Mouse (Mus musculus) kidney, postnatal 0 days (tissue): ENCODE data around the gene Sik1. TPM values are rescaled to one million over a fixed set of nuclear protein-coding genes. Genes with fewer than 3 reads are reported as not detected.

Experiments used
- ATAC-seq: fragments of 200-750 bp; cut with Nextera tagmentation; replicated peaks from 2 replicates; pipeline ENCODE4 v1.8.0; 2017; ENCODE audit warnings: low read depth, moderate number of reproducible peaks, moderate TSS enrichment, moderate library complexity; ENCODE audit not compliant: low FRiP score
- DNase-seq: peaks from one replicate; pipeline ENCODE4 v3.0.0-alpha.2; 2016; ENCODE audit warnings: low spot score
- H3K27ac ChIP-seq: fragments of 300-500 bp; sonication (generic); 2 replicates; pipeline ENCODE4 v1.5.1; 2014; ENCODE audit warnings: mild to moderate bottlenecking
- H3K27me3 ChIP-seq: fragments of 300-500 bp; sonication (generic); 2 replicates; pipeline ENCODE4 v1.6.1; 2014; ENCODE audit warnings: low read length, mixed read lengths; ENCODE audit not compliant: insufficient read depth
- H3K36me3 ChIP-seq: fragments of 300-500 bp; sonication (generic); 2 replicates; pipeline ENCODE4 v1.6.1; 2014; ENCODE audit warnings: low read length, mixed read lengths; ENCODE audit not compliant: insufficient read depth
- H3K4me1 ChIP-seq: fragments of 300-500 bp; sonication (generic); replicated peaks from 2 replicates; pipeline ENCODE4 v1.6.1; 2014; ENCODE audit warnings: antibody characterized with exemption, low read length, mixed read lengths; ENCODE audit not compliant: insufficient read depth
- H3K4me2 ChIP-seq: fragments of 300-500 bp; sonication (generic); 2 replicates; pipeline ENCODE4 v1.6.1; 2014; ENCODE audit warnings: mild to moderate bottlenecking, low read length, moderate library complexity, mixed read lengths
- H3K4me3 ChIP-seq: fragments of 300-500 bp; sonication (generic); replicated peaks from 2 replicates; pipeline ENCODE4 v1.5.1; 2014; ENCODE audit warnings: low read depth, low read length
- H3K9ac ChIP-seq: fragments of 300-500 bp; sonication (generic); 2 replicates; pipeline ENCODE4 v1.6.1; 2014; ENCODE audit warnings: low read depth, low read length
- H3K9me3 ChIP-seq: fragments of 300-500 bp; sonication (generic); replicated peaks from 2 replicates; pipeline ENCODE4 v1.6.1; 2016; ENCODE audit warnings: low read length, inconsistent platforms, mixed read lengths
- CTCF ChIP-seq: IDR thresholded peaks from 2 replicates; pipeline ENCODE4 v1.5.1; 2016; ENCODE audit warnings: antibody characterized with exemption, low read depth, mild to moderate bottlenecking, moderate library complexity
- WGBS: fragments of 180-500 bp; shearing (Covaris S2); extraction: QIAGEN DNeasy Blood & Tissue Kit; methylation state at CpG from one replicate; pipeline ENCODE4 v1.1.7; 2014; 5-methylcytosine and 5-hydroxymethylcytosine counted together
- polyA plus RNA-seq: library from polyadenylated mRNA; unstranded; fragments of >200 nt; fragmentation: Nextera tagmentation; extraction: Ambion mirVana; gene quantifications from 2 replicates; pipeline ENCODE4 v1.2.1, GENCODE M21; 2015

Sik1 gene
- polyA plus RNA-seq, 1 experiment from 2014 or later: 17.2 TPM

- peaks cover 9% of the 10 kb centered on the region; the same call in 1 of the 2 replicates for H3K4me1 ChIP-seq
- TF ChIP-seq CTCF: no peak
- H3K9me3 ChIP-seq: no peaks in the 10 kb centered on the region
- H3K9ac ChIP-seq: no peak overlapping the region
- no peak for DNase-seq
- H3K36me3 ChIP-seq: no peaks in the 10 kb centered on the region
- ATAC-seq: no peak
- WGBS: 73% methylated on average over 4 of the region's 4 CpGs
- no peak overlapping the region for H3K27ac ChIP-seq
- H3K4me3 ChIP-seq: no peak overlapping the region
- no peak overlapping the region for H3K4me2 ChIP-seq
- no peaks in the 10 kb centered on the region for H3K27me3 ChIP-seq
Measured at GRCm38 (mm10) chr17:31877181-31877581, 21.6 kb upstream of the Sik1 start.

- ATAC-seq: no peak
Measured at GRCm38 (mm10) chr17:31876775-31877174, 21.2 kb upstream of the Sik1 start.

GRCm38 (mm10) chr17:31875326-31875930, 19.8 kb upstream of the Sik1 start:
- no peak overlapping the region for H3K4me2 ChIP-seq
- H3K4me1 ChIP-seq: peaks cover 11% of the 10 kb centered on the region; the same call in 1 of the 2 replicates
- no peaks in the 10 kb centered on the region for H3K36me3 ChIP-seq
- TF ChIP-seq CTCF: no peak
- 79% methylated on average over 10 of the region's 10 CpGs for WGBS
- H3K4me3 ChIP-seq: no peak overlapping the region
- no peak overlapping the region for H3K9ac ChIP-seq
- H3K27me3 ChIP-seq: no peaks in the 10 kb centered on the region
- H3K9me3 ChIP-seq: no peaks in the 10 kb centered on the region
- DNase-seq (no peak), ATAC-seq (no peak)
- H3K27ac ChIP-seq: 0 out of 2 replicates have a peak overlapping the region, but pooled peaks have one; percentile 6

More at GRCm38 (mm10) chr17:31876775-31877174, 21.2 kb upstream of the Sik1 start:
- TF ChIP-seq CTCF: no peak
- H3K9me3 ChIP-seq: no peaks in the 10 kb centered on the region
- no peaks in the 10 kb centered on the region for H3K27me3 ChIP-seq
- peaks cover 11% of the 10 kb centered on the region; the same call in 1 of the 2 replicates for H3K4me1 ChIP-seq
- WGBS: 83% methylated on average over 3 of the region's 3 CpGs
- H3K27ac ChIP-seq: no peak overlapping the region
- no peak overlapping the region for H3K4me2 ChIP-seq
- H3K9ac ChIP-seq: no peak overlapping the region
- no peaks in the 10 kb centered on the region for H3K36me3 ChIP-seq
- H3K4me3 ChIP-seq: no peak overlapping the region
- DNase-seq: no peak

- Histone ChIP-seq H3K4me3 (no peak overlapping the region), H3K4me1 (peaks cover 11% of the 10 kb centered on the region; the same call in 1 of the 2 replicates), H3K27ac (0 out of 2 replicates have a peak overlapping the region, but pooled peaks have one; percentile 19), H3K9ac (no peak overlapping the region), H3K36me3 (no peaks in the 10 kb centered on the region), H3K4me2 (no peak overlapping the region), H3K27me3 (no peaks in the 10 kb centered on the region), H3K9me3 (no peaks in the 10 kb centered on the region)
- no peak for ATAC-seq
- no peak for TF ChIP-seq CTCF
- WGBS: 76% methylated on average over 12 of the region's 12 CpGs
- no peak for DNase-seq
Measured at GRCm38 (mm10) chr17:31874691-31875090, 19.1 kb upstream of the Sik1 start.

- Histone ChIP-seq H3K4me2 (no peak overlapping the region), H3K4me3 (no peak overlapping the region), H3K9ac (no peak overlapping the region), H3K36me3 (no peaks in the 10 kb centered on the region), H3K4me1 (peaks cover 11% of the 10 kb centered on the region; the same call in 1 of the 2 replicates), H3K27ac (0 out of 2 replicates have a peak overlapping the region, but pooled peaks have one; percentile 19), H3K27me3 (no peaks in the 10 kb centered on the region), H3K9me3 (no peaks in the 10 kb centered on the region)
- ATAC-seq (0 out of 2 replicates have a peak, but pooled peaks have one; percentile 38), DNase-seq (peak; percentile 74)
- 46% methylated on average over 8 of the region's 8 CpGs for WGBS
- no peak for TF ChIP-seq CTCF
Measured at GRCm38 (mm10) chr17:31873973-31874372, 18.4 kb upstream of the Sik1 start.

GRCm38 (mm10) chr17:31873185-31873870, 17.7 kb upstream of the Sik1 start:
- Histone ChIP-seq H3K36me3 (no peaks in the 10 kb centered on the region), H3K27ac (no peak overlapping the region), H3K4me3 (no peak overlapping the region), H3K9me3 (no peaks in the 10 kb centered on the region), H3K9ac (no peak overlapping the region), H3K4me1 (peaks cover 11% of the 10 kb centered on the region; the same call in 1 of the 2 replicates), H3K4me2 (no peak overlapping the region), H3K27me3 (no peaks in the 10 kb centered on the region)
- DNase-seq: no peak
- TF ChIP-seq CTCF: no peak
- 85% methylated on average over 8 of the region's 8 CpGs for WGBS
- ATAC-seq: no peak
